Mouse (Mus musculus): ENCODE data around the gene Zbtb11.
"Not testable (repeated sequence)": the region's sequence is repeated elsewhere in the genome, so short reads cannot be mapped to it uniquely, and the experiment has no call there.

The Zbtb11 gene

GRCm38 (mm10) chr16:56048038-56048437 lies 74.4 kb downstream of the Zbtb11 start, which contains the start of gene Senp7:
Gene Senp7 (plus strand): TSS chr16:56048338.
- not testable (repeated sequence) for DNase-seq

GRCm38 (mm10) chr16:56055911-56056310 lies 82.2 kb downstream of the Zbtb11 start:
- DNase-seq = no peak

DNA sequence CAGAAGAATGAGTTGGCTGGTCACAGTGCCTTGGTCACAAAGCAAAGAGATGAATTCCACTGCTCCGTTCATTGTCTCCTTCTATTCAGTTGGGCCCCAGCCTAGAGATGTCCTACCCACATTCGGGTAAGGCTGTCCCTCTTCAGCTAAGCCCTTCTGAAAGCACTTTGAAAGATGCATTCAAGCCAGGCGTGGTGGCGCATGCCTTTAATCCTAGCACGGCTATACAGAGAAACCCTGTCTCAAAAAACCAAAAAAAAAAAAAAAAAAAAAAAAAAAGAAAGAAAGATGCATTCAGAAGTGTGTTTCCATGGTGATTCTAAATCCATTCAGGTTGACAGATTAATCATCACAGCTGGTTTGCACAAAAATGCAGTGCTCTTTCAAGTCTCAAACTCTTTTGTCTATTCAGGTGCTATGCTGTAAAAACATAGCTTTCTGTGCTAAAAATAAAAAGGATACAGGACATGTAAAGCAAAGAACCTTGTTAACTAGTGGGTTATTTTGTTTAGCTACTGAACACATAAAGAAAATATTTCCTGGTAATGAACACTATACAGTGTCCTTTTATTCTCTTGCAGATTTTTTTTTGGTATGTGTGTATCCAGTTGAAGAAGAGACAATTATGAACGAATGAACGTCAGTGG lies 83.4 kb downstream of the Zbtb11 start:
- DNase-seq = no peak

GRCm38 (mm10) chr16:56058151-56058550 lies 84.5 kb downstream of the Zbtb11 start:
- no peak for DNase-seq
